Mouse (Mus musculus): ENCODE measurements around the gene Fgd6.

- no peak for TF ChIP-seq POLR2A (IDR thresholded peaks at IDR 0.05; ENCODE audit: low read depth, low read length)
- TF ChIP-seq CTCF (IDR thresholded peaks at IDR 0.05; ENCODE audit: extremely low read depth, insufficient read length, insufficient replicate concordance, low read depth, low read length) = no peak
These were observed 136.9 kb downstream of the Fgd6 start for GRCm38 (mm10) chr10:94172706-94173105.
